Mouse (Mus musculus) embryonic facial prominence, embryonic 13.5 days (tissue): ENCODE measurements around the gene 4933424G06Rik. TPM values are rescaled to one million over a fixed set of nuclear protein-coding genes. Genes with fewer than 3 reads are reported as not detected.
A peak's percentile ranks its signal among the peaks of the same experiment; 100 is the strongest.

ENCODE experiments used
- ATAC-seq: fragments of 200-750 bp; cut with Nextera tagmentation; 2 replicates; pipeline ENCODE4 v1.8.0; 2017; ENCODE audit warnings: low read depth; ENCODE audit not compliant: insufficient number of reproducible peaks, insufficient read depth, low FRiP score, low TSS enrichment
- H3K27ac ChIP-seq: fragments of 300-500 bp; sonication (generic); 2 replicates; pipeline ENCODE4 v1.5.1; 2015; ENCODE audit warnings: moderate library complexity, mild to moderate bottlenecking, inconsistent platforms
- H3K27me3 ChIP-seq: fragments of 300-500 bp; sonication (generic); 2 replicates; pipeline ENCODE4 v1.6.1; 2015; ENCODE audit warnings: mild to moderate bottlenecking, inconsistent platforms
- H3K36me3 ChIP-seq: fragments of 300-500 bp; sonication (generic); 2 replicates; pipeline ENCODE4 v1.6.1; 2015; ENCODE audit warnings: mild to moderate bottlenecking, inconsistent platforms
- H3K4me1 ChIP-seq: fragments of 300-500 bp; sonication (generic); 2 replicates; pipeline ENCODE4 v1.6.1; 2015; ENCODE audit warnings: inconsistent platforms
- H3K4me2 ChIP-seq: fragments of 300-500 bp; sonication (generic); 2 replicates; pipeline ENCODE4 v1.6.1; 2015; ENCODE audit warnings: moderate library complexity, mild to moderate bottlenecking, inconsistent platforms
- H3K4me3 ChIP-seq: fragments of 300-500 bp; sonication (generic); 2 replicates; pipeline ENCODE4 v1.5.1; 2015; ENCODE audit warnings: mild to moderate bottlenecking, inconsistent platforms
- H3K9ac ChIP-seq: fragments of 300-500 bp; sonication (generic); 2 replicates; pipeline ENCODE4 v1.6.1; 2015; ENCODE audit warnings: mild to moderate bottlenecking, inconsistent platforms
- H3K9me3 ChIP-seq: fragments of 300-500 bp; sonication (generic); 2 replicates; pipeline ENCODE4 v1.6.1; 2016; ENCODE audit warnings: inconsistent platforms
- WGBS: fragments of 180-500 bp; shearing (Covaris S2); methylation state at CpG from one replicate; pipeline ENCODE4 v1.1.7; 2015; ENCODE audit warnings: mixed read lengths; 5-methylcytosine and 5-hydroxymethylcytosine counted together
- polyA plus RNA-seq: library from polyadenylated mRNA; unstranded; fragments of >200 nt; fragmentation: Nextera tagmentation; extraction: Ambion mirVana; gene quantifications from 2 replicates; pipeline ENCODE4 v1.2.1, GENCODE M21; 2015

4933424G06Rik gene
- polyA plus RNA-seq, 1 experiment from 2014 or later: 0.21 TPM

DNA sequence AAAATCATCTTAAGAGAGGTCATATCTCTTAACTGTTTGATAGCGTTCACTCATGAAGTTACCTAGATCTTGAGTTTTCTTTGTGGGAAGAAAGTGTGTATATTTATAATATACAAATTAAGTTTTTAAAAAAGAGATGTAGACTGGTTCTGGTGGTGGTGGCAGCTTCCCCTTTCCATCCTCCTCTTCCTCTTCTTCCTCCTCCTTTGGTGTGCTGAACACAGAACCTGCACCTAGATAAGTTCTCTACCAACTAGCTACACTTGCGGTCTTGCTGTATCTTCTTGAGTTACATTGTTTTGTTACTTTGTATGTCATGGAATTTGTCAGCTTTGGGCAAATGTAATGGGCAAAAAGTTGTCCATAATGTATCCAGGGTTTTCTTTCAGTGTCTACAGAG, 1.2 kb downstream of the 4933424G06Rik start:
- no peak overlapping the region for H3K27ac ChIP-seq
- H3K4me1 ChIP-seq: peaks cover 19% of the 10 kb centered on the region
- H3K4me3 ChIP-seq: no peak overlapping the region
- ATAC-seq: no peak
- no peak overlapping the region for H3K4me2 ChIP-seq
- WGBS: 93% methylated on average over 2 of the region's 2 CpGs
- peaks cover 13% of the 10 kb centered on the region for H3K36me3 ChIP-seq
- no peaks in the 10 kb centered on the region for H3K27me3 ChIP-seq
- H3K9ac ChIP-seq: no peak overlapping the region
- H3K9me3 ChIP-seq: no peaks in the 10 kb centered on the region

DNA sequence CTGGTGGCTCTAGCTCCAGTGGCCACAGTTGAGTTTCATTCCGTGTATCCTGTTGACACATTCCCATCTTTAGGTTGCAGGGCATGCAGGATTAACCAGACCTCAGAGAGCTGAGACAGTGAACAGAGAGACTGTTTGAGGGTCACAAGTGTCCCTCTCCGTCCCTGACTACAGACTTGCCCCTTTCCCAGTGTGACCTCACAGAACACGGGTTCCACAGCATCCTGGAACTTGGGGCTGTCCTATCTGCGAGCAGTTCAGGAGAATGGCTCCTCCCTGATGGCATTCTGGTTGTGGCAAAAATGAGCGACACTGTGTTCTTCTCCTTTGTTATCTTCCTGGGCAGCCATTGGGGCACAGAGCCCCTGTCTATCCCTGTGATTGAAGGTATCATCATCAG, 4.4 kb downstream of the 4933424G06Rik start, which contains the start of gene Actr1b:
Actr1b (minus strand) TSS at position 112 of the 400 bp plus-strand sequence.
- ATAC-seq: no peak
- no peaks in the 10 kb centered on the region for H3K9me3 ChIP-seq
- no peaks in the 10 kb centered on the region for H3K4me1 ChIP-seq
- no peaks in the 10 kb centered on the region for H3K27me3 ChIP-seq
- no peaks in the 10 kb centered on the region for H3K36me3 ChIP-seq
- no peak within 1 kb of the TSS for H3K27ac ChIP-seq
- no peak within 1 kb of the TSS for H3K4me2 ChIP-seq
- WGBS: 87% methylated on average over 5 of the region's 5 CpGs
- H3K4me3 ChIP-seq: no peak within 1 kb of the TSS
- H3K9ac ChIP-seq: no peak within 1 kb of the TSS

DNA sequence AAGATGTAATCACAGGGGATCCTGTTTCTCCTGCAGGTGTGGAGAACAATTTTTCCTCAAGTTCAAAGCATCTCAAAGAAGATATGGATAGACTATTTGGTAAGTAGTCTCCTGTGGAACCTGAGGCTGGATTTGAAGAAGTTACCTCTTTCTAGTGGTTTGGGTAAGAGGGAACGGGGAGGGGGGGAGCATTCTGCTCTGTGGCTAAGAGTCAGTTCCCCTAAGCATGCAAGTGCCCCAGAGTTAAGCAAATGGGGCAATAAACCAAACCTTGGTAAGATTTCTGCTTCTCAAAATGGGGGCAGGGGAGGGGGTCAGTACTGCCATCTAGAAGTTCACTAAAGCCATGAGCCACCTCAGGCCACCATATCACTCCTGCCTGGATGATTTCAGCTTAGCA, 8.8 kb downstream of the 4933424G06Rik start:
- H3K9me3 ChIP-seq: no peaks in the 10 kb centered on the region
- no peak overlapping the region for H3K9ac ChIP-seq
- H3K36me3 ChIP-seq: no peaks in the 10 kb centered on the region
- 84% methylated on average over 1 of the region's 1 CpGs for WGBS
- H3K4me2 ChIP-seq: no peak overlapping the region
- no peaks in the 10 kb centered on the region for H3K27me3 ChIP-seq
- ATAC-seq: no peak
- no peak overlapping the region for H3K4me3 ChIP-seq
- peaks cover 11% of the 10 kb centered on the region for H3K4me1 ChIP-seq
- H3K27ac ChIP-seq: no peak overlapping the region

DNA sequence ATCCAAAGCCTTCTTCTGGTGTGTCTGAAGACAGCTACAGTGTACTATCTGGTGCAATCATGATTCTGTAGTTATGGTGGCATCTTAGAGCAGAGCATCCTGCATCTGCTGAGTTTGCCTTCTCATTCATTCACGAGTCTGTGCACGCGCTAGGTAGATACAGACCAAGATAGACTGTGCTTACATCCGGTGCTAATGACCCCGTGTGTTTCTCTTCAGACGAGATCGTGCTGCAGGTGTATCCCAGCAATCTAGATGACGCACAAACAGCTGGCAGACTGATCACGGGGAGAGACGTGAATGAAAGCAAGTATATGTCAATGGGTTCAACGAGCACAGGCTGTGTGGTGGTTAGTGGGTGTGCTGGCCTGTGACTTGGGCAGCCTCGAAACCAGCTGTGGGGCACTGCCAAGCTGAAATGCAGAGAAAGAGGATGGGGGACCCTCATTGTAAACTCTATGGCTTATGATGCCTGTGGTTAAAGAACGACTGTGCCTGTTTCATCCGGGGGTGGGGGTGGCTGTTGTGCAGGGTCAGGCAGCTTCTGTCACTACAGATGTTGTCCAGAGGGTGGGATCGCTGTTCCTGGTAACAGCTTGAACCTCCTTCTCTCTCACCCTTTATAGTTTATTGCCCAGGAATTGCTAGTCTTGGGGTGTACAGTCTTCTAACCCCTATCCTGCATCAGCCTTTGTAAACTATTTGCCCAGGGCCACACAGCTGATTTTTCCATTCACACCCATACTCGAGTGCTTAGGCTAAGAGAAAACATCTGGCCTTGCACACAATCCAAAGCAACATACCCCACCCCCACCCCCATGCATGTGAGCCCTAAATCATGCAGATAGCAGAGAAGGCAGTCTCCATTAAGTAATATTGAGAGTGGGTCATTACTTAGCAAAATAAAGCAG, 13.5 kb downstream of the 4933424G06Rik start:
- no peaks in the 10 kb centered on the region for H3K36me3 ChIP-seq
- no peak overlapping the region for H3K4me2 ChIP-seq
- whole genome bisulfite sequencing: 52% methylated on average over 16 of the region's 16 CpGs
- H3K9ac ChIP-seq: no peak overlapping the region
- H3K9me3 ChIP-seq: no peaks in the 10 kb centered on the region
- no peak overlapping the region for H3K4me3 ChIP-seq
- ATAC-seq: no peak
- H3K27ac ChIP-seq: peak overlapping the region; percentile 74
- no peaks in the 10 kb centered on the region for H3K27me3 ChIP-seq
- H3K4me1 ChIP-seq: peaks cover 20% of the 10 kb centered on the region

DNA sequence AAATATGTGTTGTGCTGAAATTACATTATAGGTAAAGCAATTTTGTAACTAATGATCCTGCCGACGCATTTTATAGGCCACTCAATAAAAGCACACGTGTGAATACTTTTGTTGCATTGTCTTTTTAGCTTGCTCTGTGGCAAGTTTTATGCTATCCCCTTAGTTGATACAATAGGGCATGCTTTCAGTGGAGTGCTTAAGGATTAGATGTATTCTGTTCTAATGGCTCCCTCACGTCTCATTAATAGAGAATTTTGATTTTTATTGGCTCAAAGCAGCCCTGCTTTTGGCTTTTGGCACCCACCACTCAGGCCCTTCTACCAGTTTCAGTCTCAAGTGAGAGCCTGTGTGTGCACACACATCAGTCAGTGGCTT, 14.1 kb downstream of the 4933424G06Rik start:
- no peaks in the 10 kb centered on the region for H3K36me3 ChIP-seq
- H3K27me3 ChIP-seq: no peaks in the 10 kb centered on the region
- WGBS: 62% methylated on average over 4 of the region's 4 CpGs
- no peak for ATAC-seq
- H3K27ac ChIP-seq: peak overlapping the region; percentile 45; the same call in 1 of the 2 replicates
- no peaks in the 10 kb centered on the region for H3K9me3 ChIP-seq
- H3K4me2 ChIP-seq: no peak overlapping the region
- no peak overlapping the region for H3K9ac ChIP-seq
- no peak overlapping the region for H3K4me3 ChIP-seq
- H3K4me1 ChIP-seq: peaks cover 20% of the 10 kb centered on the region

DNA sequence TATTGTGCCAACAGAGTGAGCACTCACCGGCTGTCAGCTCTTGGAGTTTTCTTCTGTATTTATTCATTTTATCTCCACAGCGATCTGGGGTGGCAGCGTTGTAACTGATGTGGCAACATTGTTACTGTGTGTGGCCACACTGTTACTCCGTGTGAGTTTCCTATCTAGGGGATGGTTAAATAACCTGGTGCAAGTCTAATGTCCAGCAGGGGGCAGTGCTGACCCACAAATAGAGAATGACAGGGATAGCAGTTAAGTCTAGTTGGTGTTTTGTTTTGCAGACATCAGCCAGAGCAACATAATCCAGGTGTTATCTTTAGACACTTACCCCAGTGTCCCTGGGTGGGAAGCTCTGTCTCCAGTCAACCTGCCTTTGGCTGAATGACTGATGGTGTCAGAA, 27.4 kb downstream of the 4933424G06Rik start:
- Histone ChIP-seq H3K4me2 (no peak overlapping the region), H3K9ac (no peak overlapping the region), H3K4me3 (no peak overlapping the region), H3K9me3 (no peaks in the 10 kb centered on the region), H3K4me1 (no peaks in the 10 kb centered on the region), H3K36me3 (no peaks in the 10 kb centered on the region), H3K27ac (no peak overlapping the region), H3K27me3 (peaks cover 8% of the 10 kb centered on the region)
- no peak for ATAC-seq
- 12% methylated on average over 4 of the region's 4 CpGs for WGBS

DNA sequence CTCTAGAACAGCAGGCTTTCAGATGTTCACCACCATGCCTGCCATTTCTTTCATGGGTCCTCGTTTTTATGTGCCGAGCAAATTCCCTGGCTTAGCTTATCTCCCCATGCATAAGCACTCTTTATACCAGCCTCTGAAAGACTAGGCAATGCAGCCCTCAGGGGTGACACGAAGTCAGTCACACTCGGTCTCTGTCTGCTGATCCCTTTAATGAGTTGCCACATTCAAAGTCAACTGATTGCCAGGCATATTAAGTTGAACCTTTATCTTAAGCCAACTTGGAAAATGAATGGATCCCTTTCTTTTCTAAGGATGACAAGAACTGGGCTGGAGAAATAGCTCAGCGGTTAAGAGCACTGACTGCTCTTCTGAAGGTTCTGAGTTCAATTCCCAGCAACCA, 29.3 kb downstream of the 4933424G06Rik start:
- 73% methylated on average over 5 of the region's 5 CpGs for WGBS
- Histone ChIP-seq H3K27me3 (peaks cover 13% of the 10 kb centered on the region), H3K27ac (no peak overlapping the region), H3K9me3 (no peaks in the 10 kb centered on the region), H3K36me3 (no peaks in the 10 kb centered on the region), H3K4me3 (no peak overlapping the region), H3K9ac (no peak overlapping the region), H3K4me2 (no peak overlapping the region), H3K4me1 (0 out of 2 replicates have a peak, but pooled peaks cover 1% of the 10 kb centered on the region)
- no peak for ATAC-seq

DNA sequence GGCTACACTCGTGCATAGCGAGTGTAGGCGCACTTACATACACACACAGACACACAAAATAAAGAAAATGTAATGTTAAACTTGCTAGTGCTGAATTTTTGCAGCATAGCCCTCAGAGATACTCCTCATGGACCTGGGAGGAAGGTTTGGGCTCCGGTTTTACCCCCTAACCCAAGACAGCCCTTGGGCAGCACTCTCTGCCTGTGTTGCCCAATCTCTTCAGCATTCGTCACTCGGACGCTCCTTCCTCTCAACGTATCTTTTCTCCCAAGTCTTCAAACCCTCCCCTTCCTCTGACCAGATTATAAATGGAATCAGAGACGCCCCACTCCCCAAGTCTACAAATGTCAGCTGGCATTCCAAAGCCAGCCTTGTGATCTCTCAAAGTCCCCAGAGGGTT, 33.1 kb downstream of the 4933424G06Rik start:
- no peak overlapping the region for H3K27ac ChIP-seq
- no peak overlapping the region for H3K4me2 ChIP-seq
- no peaks in the 10 kb centered on the region for H3K9me3 ChIP-seq
- H3K36me3 ChIP-seq: no peaks in the 10 kb centered on the region
- 70% methylated on average over 9 of the region's 9 CpGs for WGBS
- no peak overlapping the region for H3K9ac ChIP-seq
- no peak overlapping the region for H3K4me3 ChIP-seq
- no peak for ATAC-seq
- peaks cover 13% of the 10 kb centered on the region for H3K27me3 ChIP-seq
- peaks cover 10% of the 10 kb centered on the region; the same call in 1 of the 2 replicates for H3K4me1 ChIP-seq

DNA sequence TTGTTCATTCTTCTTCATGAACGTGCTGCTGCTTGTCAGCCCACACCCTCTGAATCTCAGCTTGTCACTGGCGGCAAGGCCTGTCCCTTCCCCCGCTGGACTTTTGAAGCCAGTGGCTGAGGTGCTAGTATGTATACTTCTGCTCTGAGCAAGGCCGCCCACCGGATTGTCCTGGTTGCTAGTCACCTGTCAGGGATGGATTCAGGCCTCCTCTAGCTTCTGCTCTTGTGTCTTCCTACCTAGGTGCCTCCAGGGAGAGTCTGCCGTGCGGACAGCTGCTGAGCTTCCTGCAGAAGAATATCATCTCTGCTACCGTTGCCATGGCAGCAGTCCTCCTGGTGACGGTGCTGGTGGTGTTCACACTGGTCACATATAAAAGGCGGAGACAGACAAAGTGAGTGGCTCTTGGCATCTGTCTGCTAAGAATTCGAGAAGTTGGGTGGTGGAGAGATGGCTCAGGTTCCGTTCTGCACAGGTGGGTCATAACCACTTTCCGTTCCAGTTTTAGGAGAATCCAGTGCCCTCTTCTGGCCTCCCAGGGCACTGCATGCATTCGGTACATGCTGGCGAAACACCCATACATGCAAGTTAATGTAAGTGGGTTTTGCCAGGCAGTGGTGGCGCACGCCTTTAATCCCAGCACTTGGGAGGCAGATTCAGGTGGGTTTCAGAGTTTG, 34.5 kb downstream of the 4933424G06Rik start:
- Histone ChIP-seq H3K36me3 (no peaks in the 10 kb centered on the region), H3K4me1 (peaks cover 10% of the 10 kb centered on the region; the same call in 1 of the 2 replicates), H3K4me2 (peak overlapping the region; percentile 52), H3K9ac (no peak overlapping the region), H3K4me3 (peak overlapping the region; percentile 21), H3K27ac (no peak overlapping the region), H3K9me3 (no peaks in the 10 kb centered on the region), H3K27me3 (peaks cover 13% of the 10 kb centered on the region)
- WGBS: 24% methylated on average over 17 of the region's 17 CpGs
- no peak for ATAC-seq

DNA sequence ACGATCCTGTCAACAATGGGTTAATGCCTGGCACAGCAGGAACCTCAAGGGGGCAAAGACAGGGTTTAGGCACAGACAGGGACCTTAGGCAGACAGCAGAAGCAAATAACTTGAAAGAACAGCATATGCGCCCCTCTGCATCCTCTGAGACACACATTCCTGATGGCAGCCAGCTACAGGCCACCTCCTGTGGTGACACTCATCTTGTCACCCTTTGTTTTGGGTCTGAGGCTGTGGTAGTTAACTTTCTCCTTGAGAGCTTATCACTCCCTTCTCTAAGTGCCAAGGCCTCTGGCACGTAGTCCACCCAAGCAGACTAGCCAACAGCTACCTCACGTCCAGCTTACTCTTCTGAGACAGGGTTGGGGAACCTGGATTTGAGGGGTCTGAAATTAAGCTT, 35.7 kb downstream of the 4933424G06Rik start:
- H3K4me3 ChIP-seq: no peak overlapping the region
- H3K27me3 ChIP-seq: peaks cover 11% of the 10 kb centered on the region
- peaks cover 10% of the 10 kb centered on the region; the same call in 1 of the 2 replicates for H3K4me1 ChIP-seq
- H3K9ac ChIP-seq: no peak overlapping the region
- no peak for ATAC-seq
- no peaks in the 10 kb centered on the region for H3K9me3 ChIP-seq
- H3K36me3 ChIP-seq: no peaks in the 10 kb centered on the region
- no peak overlapping the region for H3K27ac ChIP-seq
- WGBS: 52% methylated on average over 4 of the region's 4 CpGs
- H3K4me2 ChIP-seq: no peak overlapping the region

DNA sequence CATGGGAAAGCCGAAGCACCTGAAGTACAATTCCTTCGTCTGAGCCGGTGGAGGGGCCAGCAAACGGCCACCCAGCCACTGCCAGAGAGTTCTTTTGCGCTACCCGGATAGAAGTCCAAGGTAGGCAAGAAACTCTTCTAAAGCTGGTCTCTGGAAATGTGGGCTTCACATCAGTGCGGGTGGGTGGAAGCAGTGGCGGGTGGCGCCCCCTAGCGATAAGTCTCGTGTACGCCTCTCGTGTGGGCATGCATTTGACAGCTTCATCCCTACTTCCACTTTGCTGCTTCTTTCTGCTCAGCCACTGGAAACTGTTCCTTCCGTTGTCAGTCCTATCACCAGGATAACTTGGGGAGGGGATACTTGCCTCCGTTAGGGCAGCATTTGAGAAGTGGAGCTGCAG, 36.5 kb downstream of the 4933424G06Rik start:
- H3K4me2 ChIP-seq: no peak overlapping the region
- WGBS: 42% methylated on average over 15 of the region's 15 CpGs
- H3K27me3 ChIP-seq: peaks cover 7% of the 10 kb centered on the region
- H3K4me1 ChIP-seq: peaks cover 10% of the 10 kb centered on the region; the same call in 1 of the 2 replicates
- H3K9ac ChIP-seq: no peak overlapping the region
- H3K27ac ChIP-seq: no peak overlapping the region
- ATAC-seq: no peak
- no peaks in the 10 kb centered on the region for H3K36me3 ChIP-seq
- H3K9me3 ChIP-seq: no peaks in the 10 kb centered on the region
- H3K4me3 ChIP-seq: no peak overlapping the region
